Mouse (Mus musculus) G1E (cell line): ENCODE measurements around the gene Prdm16.

Experiments used
- CTCF ChIP-seq: IDR thresholded peaks from 2 replicates; pipeline ENCODE4 v1.5.1; 2012; ENCODE audit warnings: low read depth, low read length, inconsistent platforms, mixed read lengths
- GATA1 ChIP-seq: IDR thresholded peaks from 2 replicates; pipeline ENCODE4 v1.6.1; 2012; ENCODE audit warnings: borderline replicate concordance, low read length, inconsistent platforms, mixed read lengths
- TAL1 ChIP-seq: conservative IDR thresholded peaks from 2 replicates; pipeline ENCODE4 v1.6.1; 2012; ENCODE audit warnings: low read depth, low read length, inconsistent platforms, mixed read lengths

GRCm38 (mm10) chr4:154601006-154601405, 35.7 kb downstream of the Prdm16 start:
- no peak for TF ChIP-seq CTCF
- no peak for TF ChIP-seq TAL1
- TF ChIP-seq GATA1 = no peak
